Mouse (Mus musculus) ES-E14 (cell line): ENCODE data around the gene Srgap1.

Experiments used
- MAFK ChIP-seq: IDR thresholded peaks from 2 replicates; pipeline ENCODE4 v1.6.1; 2014; ENCODE audit warnings: mild to moderate bottlenecking, low read depth, low read length, inconsistent platforms; ENCODE audit not compliant: insufficient read depth
- ZC3H11A ChIP-seq: IDR thresholded peaks from 2 replicates; pipeline ENCODE4 v1.6.1; 2012; ENCODE audit warnings: low read depth, mild to moderate bottlenecking, inconsistent platforms, low read length, borderline replicate concordance

GRCm38 (mm10) chr10:121763191-121763590 lies 283.9 kb downstream of the Srgap1 start:
- TF ChIP-seq ZC3H11A (no peak), MAFK (no peak)
